Mouse (Mus musculus): ENCODE results near the gene Rhcg. TPM values are rescaled to one million over a fixed set of nuclear protein-coding genes. Genes with fewer than 3 reads are reported as not detected.

Rhcg gene
- 0.39 and 0.65 TPM in 2 replicates for polyA plus RNA-seq (2014; fragmentation: Nextera tagmentation; extraction: Ambion mirVana)

GRCm38 (mm10) chr7:79617418-79617817 is at the start of gene Rhcg:
Gene Rhcg, minus strand, starts transcription at chr7:79617657.
- Histone ChIP-seq H3K4me1 (ENCODE audit: control insufficient read depth, insufficient read depth, low read length) (no peaks in the 10 kb centered on the region), H3K27me3 (replicated peaks; ENCODE audit: control insufficient read depth, insufficient read depth, low read length) (peaks cover 41% of the 10 kb centered on the region), H3K27ac (replicated peaks; ENCODE audit: low read depth, low read length) (no peak within 1 kb of the TSS), H3K9ac (ENCODE audit: low read depth, low read length) (no peak within 1 kb of the TSS), H3K9me3 (ENCODE audit: control insufficient read depth, low read length) (no peaks in the 10 kb centered on the region), H3K36me3 (ENCODE audit: control insufficient read depth, insufficient read depth, low read length) (no peaks in the 10 kb centered on the region), H3K4me2 (ENCODE audit: low read depth, low read length) (peak within 1 kb of the TSS; percentile 38), H3K4me3 (ENCODE audit: low read depth, low read length) (peak within 1 kb of the TSS; percentile 7; the same call in 1 of the 2 replicates)
- no peak for DNase-seq (ENCODE audit: low spot score)
- WGBS: 9% methylated on average over 28 of the region's 33 CpGs
- no peak for ATAC-seq (ENCODE audit: low read depth)

- ATAC-seq (ENCODE audit: low read depth): no peak
- Histone ChIP-seq H3K4me2 (ENCODE audit: low read depth, low read length) (no peak overlapping the region), H3K9me3 (ENCODE audit: control insufficient read depth, low read length) (no peaks in the 10 kb centered on the region), H3K27me3 (replicated peaks; ENCODE audit: control insufficient read depth, insufficient read depth, low read length) (no peaks in the 10 kb centered on the region), H3K4me3 (ENCODE audit: low read depth, low read length) (no peak overlapping the region), H3K27ac (replicated peaks; ENCODE audit: low read depth, low read length) (no peak overlapping the region), H3K9ac (ENCODE audit: low read depth, low read length) (no peak overlapping the region), H3K36me3 (ENCODE audit: control insufficient read depth, insufficient read depth, low read length) (peaks cover 37% of the 10 kb centered on the region), H3K4me1 (ENCODE audit: control insufficient read depth, insufficient read depth, low read length) (peaks cover 14% of the 10 kb centered on the region)
- DNase-seq (ENCODE audit: low spot score): no peak
Measured at GRCm38 (mm10) chr7:79666690-79667089, 49.2 kb upstream of the Rhcg start.

GRCm38 (mm10) chr7:79661253-79661890 is 43.9 kb upstream of the Rhcg start:
- Histone ChIP-seq H3K36me3 (ENCODE audit: control insufficient read depth, insufficient read depth, low read length) (no peaks in the 10 kb centered on the region), H3K9me3 (ENCODE audit: control insufficient read depth, low read length) (no peaks in the 10 kb centered on the region), H3K4me3 (ENCODE audit: low read depth, low read length) (peak overlapping the region; percentile 89), H3K27ac (replicated peaks; ENCODE audit: low read depth, low read length) (no peak overlapping the region), H3K27me3 (replicated peaks; ENCODE audit: control insufficient read depth, insufficient read depth, low read length) (no peaks in the 10 kb centered on the region), H3K4me2 (ENCODE audit: low read depth, low read length) (peak overlapping the region; percentile 90), H3K9ac (ENCODE audit: low read depth, low read length) (peak overlapping the region; percentile 83), H3K4me1 (ENCODE audit: control insufficient read depth, insufficient read depth, low read length) (peaks cover 19% of the 10 kb centered on the region)
- WGBS: 14% methylated on average over 5 of the region's 5 CpGs
- ATAC-seq (ENCODE audit: low read depth): no peak
- DNase-seq (ENCODE audit: low spot score): no peak

- H3K4me2 ChIP-seq (ENCODE audit: low read depth, low read length): peak overlapping the region; percentile 90
- peak overlapping the region; percentile 89 for H3K4me3 ChIP-seq (ENCODE audit: low read depth, low read length)
- no peaks in the 10 kb centered on the region for H3K9me3 ChIP-seq (ENCODE audit: control insufficient read depth, low read length)
- no peak for DNase-seq (ENCODE audit: low spot score)
- WGBS: under 1% methylated on average over 23 of the region's 73 CpGs
- H3K9ac ChIP-seq (ENCODE audit: low read depth, low read length): peak overlapping the region; percentile 83
- H3K36me3 ChIP-seq (ENCODE audit: control insufficient read depth, insufficient read depth, low read length): no peaks in the 10 kb centered on the region
- ATAC-seq (ENCODE audit: low read depth): peak; percentile 4; the same call in 1 of the 2 replicates
- no peak overlapping the region for H3K27ac ChIP-seq (replicated peaks; ENCODE audit: low read depth, low read length)
- H3K27me3 ChIP-seq (replicated peaks; ENCODE audit: control insufficient read depth, insufficient read depth, low read length): no peaks in the 10 kb centered on the region
- peaks cover 19% of the 10 kb centered on the region for H3K4me1 ChIP-seq (ENCODE audit: control insufficient read depth, insufficient read depth, low read length)
Measured at GRCm38 (mm10) chr7:79660291-79661150, 43.1 kb upstream of the Rhcg start.

- peak within 1 kb of the TSS; percentile 90 for H3K4me2 ChIP-seq (ENCODE audit: low read depth, low read length)
- no peaks in the 10 kb centered on the region for H3K27me3 ChIP-seq (replicated peaks; ENCODE audit: control insufficient read depth, insufficient read depth, low read length)
- no peaks in the 10 kb centered on the region for H3K9me3 ChIP-seq (ENCODE audit: control insufficient read depth, low read length)
- WGBS: under 1% methylated on average over 34 of the region's 39 CpGs
- no peak within 1 kb of the TSS for H3K27ac ChIP-seq (replicated peaks; ENCODE audit: low read depth, low read length)
- peaks cover 19% of the 10 kb centered on the region for H3K4me1 ChIP-seq (ENCODE audit: control insufficient read depth, insufficient read depth, low read length)
- H3K4me3 ChIP-seq (ENCODE audit: low read depth, low read length): peak within 1 kb of the TSS; percentile 89
- DNase-seq (ENCODE audit: low spot score): peak; percentile 99
- peak; percentile 100 for ATAC-seq (ENCODE audit: low read depth)
- H3K9ac ChIP-seq (ENCODE audit: low read depth, low read length): peak within 1 kb of the TSS; percentile 83
- no peaks in the 10 kb centered on the region for H3K36me3 ChIP-seq (ENCODE audit: control insufficient read depth, insufficient read depth, low read length)
Measured at GRCm38 (mm10) chr7:79659578-79660290, 42.3 kb upstream of the Rhcg start, which contains the start of gene Ticrr. Gene Ticrr, plus strand, starts transcription at chr7:79660196.

- H3K4me3 ChIP-seq (ENCODE audit: low read depth, low read length): no peak overlapping the region
- 31% methylated on average over 1 of the region's 1 CpGs for WGBS
Measured at GRCm38 (mm10) chr7:79654586-79654985, 37.1 kb upstream of the Rhcg start.

GRCm38 (mm10) chr7:79654185-79654584 is 36.7 kb upstream of the Rhcg start:
- H3K36me3 ChIP-seq (ENCODE audit: control insufficient read depth, insufficient read depth, low read length): no peaks in the 10 kb centered on the region
- H3K4me3 ChIP-seq (ENCODE audit: low read depth, low read length): no peak overlapping the region
- no peak overlapping the region for H3K4me2 ChIP-seq (ENCODE audit: low read depth, low read length)
- peaks cover 1% of the 10 kb centered on the region; the same call in 1 of the 2 replicates for H3K4me1 ChIP-seq (ENCODE audit: control insufficient read depth, insufficient read depth, low read length)
- 71% methylated on average over 1 of the region's 1 CpGs for WGBS
- no peaks in the 10 kb centered on the region for H3K27me3 ChIP-seq (replicated peaks; ENCODE audit: control insufficient read depth, insufficient read depth, low read length)
- no peak overlapping the region for H3K27ac ChIP-seq (replicated peaks; ENCODE audit: low read depth, low read length)
- H3K9me3 ChIP-seq (ENCODE audit: control insufficient read depth, low read length): no peaks in the 10 kb centered on the region
- no peak overlapping the region for H3K9ac ChIP-seq (ENCODE audit: low read depth, low read length)
- no peak for ATAC-seq (ENCODE audit: low read depth)
- no peak for DNase-seq (ENCODE audit: low spot score)

More at GRCm38 (mm10) chr7:79654586-79654985, 37.1 kb upstream of the Rhcg start:
- Histone ChIP-seq H3K4me1 (ENCODE audit: control insufficient read depth, insufficient read depth, low read length) (peaks cover 4% of the 10 kb centered on the region; the same call in 1 of the 2 replicates), H3K27ac (replicated peaks; ENCODE audit: low read depth, low read length) (no peak overlapping the region), H3K4me2 (ENCODE audit: low read depth, low read length) (no peak overlapping the region), H3K27me3 (replicated peaks; ENCODE audit: control insufficient read depth, insufficient read depth, low read length) (no peaks in the 10 kb centered on the region), H3K9me3 (ENCODE audit: control insufficient read depth, low read length) (no peaks in the 10 kb centered on the region), H3K36me3 (ENCODE audit: control insufficient read depth, insufficient read depth, low read length) (no peaks in the 10 kb centered on the region), H3K9ac (ENCODE audit: low read depth, low read length) (no peak overlapping the region)
- ATAC-seq (ENCODE audit: low read depth): no peak
- DNase-seq (ENCODE audit: low spot score): no peak

GRCm38 (mm10) chr7:79649005-79649404 is 31.5 kb upstream of the Rhcg start:
- H3K4me1 ChIP-seq (ENCODE audit: control insufficient read depth, insufficient read depth, low read length): no peaks in the 10 kb centered on the region
- H3K36me3 ChIP-seq (ENCODE audit: control insufficient read depth, insufficient read depth, low read length): no peaks in the 10 kb centered on the region
- no peaks in the 10 kb centered on the region for H3K9me3 ChIP-seq (ENCODE audit: control insufficient read depth, low read length)
- ATAC-seq (ENCODE audit: low read depth): no peak
- H3K9ac ChIP-seq (ENCODE audit: low read depth, low read length): no peak overlapping the region
- DNase-seq (ENCODE audit: low spot score): peak; percentile 14
- H3K27ac ChIP-seq (replicated peaks; ENCODE audit: low read depth, low read length): no peak overlapping the region
- H3K27me3 ChIP-seq (replicated peaks; ENCODE audit: control insufficient read depth, insufficient read depth, low read length): no peaks in the 10 kb centered on the region
- no peak overlapping the region for H3K4me3 ChIP-seq (ENCODE audit: low read depth, low read length)
- 8% methylated on average over 3 of the region's 3 CpGs for WGBS
- no peak overlapping the region for H3K4me2 ChIP-seq (ENCODE audit: low read depth, low read length)
